In the genomic region with DNA sequence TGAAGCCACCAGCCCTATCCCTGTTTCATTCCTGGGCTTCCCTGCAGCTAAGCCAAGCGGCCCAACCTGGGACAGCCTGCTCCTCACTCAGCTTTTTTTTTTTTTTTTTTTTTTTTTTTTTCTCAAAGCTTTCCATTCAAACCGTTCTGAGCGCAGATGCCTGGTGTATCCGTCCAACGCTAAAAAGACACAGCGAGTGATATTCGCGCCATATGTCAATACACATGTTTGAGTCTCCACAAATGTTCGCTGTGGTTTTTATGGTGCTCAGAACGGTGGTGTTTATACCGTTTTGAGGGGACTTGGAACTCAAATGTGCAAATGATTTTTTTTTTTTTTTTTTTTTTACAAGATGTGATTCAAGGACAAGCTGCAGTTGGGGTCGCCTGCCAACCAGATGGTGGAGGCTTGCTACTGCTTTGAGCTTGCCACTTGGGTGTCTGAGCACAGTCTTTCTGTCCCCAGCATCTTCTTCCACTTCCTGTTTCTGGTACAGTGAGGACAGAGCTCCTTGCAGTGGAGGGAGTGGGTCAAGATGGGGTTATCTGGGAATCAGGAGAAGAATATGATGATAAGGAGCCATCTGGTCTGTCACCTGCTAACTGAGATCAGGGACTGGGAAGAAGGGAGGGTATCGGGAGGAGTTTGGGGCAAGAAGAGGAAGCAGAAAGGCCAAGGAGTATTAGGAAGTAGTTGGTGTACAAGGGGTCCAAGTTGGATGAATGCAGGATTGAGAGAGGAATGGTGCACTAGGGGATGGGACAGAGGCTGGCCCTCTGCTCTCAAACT, we compare ENCODE assay signal across 12 mouse cellular contexts. TPM values are rescaled to one million over a fixed set of nuclear protein-coding genes. Genes with fewer than 3 reads are reported as not detected.
DNase-seq lines count a peak whose midpoint lies in the region; TF ChIP-seq lines count a peak whose summit lies in the region.
"Had no signal": no experiment of that assay in that cellular context is flagged by ENCODE, and none has a peak within 500 bp of the region (broad histone marks: within the 10 kb centered on the region; RNA-seq: fewer than 3 reads in every experiment).

No protein-coding gene starts in this region.

- TF ChIP-seq CTCF in thymus, adult 2 months (IDR thresholded peaks at IDR 0.05; ENCODE audit: borderline replicate concordance, control insufficient read depth, extremely low read depth, insufficient read depth, low read length, poor library complexity), result no peak
- TF ChIP-seq CTCF in lung, adult 2 months (IDR thresholded peaks at IDR 0.05; ENCODE audit: insufficient read depth, low read length), result no peak

- 36% methylated on average over 13 of the region's 13 CpGs for WGBS in thymus, adult 2 months
- WGBS in lung, adult 2 months, result 83% methylated on average over 13 of the region's 13 CpGs

- no peak for TF ChIP-seq POLR2A in thymus, adult 2 months (IDR thresholded peaks at IDR 0.05; ENCODE audit: control insufficient read depth, extremely low read depth, insufficient read depth, low read length, poor library complexity)
- TF ChIP-seq POLR2A in lung, adult 2 months (IDR thresholded peaks at IDR 0.05; ENCODE audit: borderline replicate concordance, extremely low read depth, low read depth, low read length), result no peak

- no peaks in the 10 kb centered on the region for H3K36me3 ChIP-seq in thymus, adult 2 months (ENCODE audit: control insufficient read depth, insufficient read depth, low read length)
- H3K36me3 ChIP-seq: embryonic facial prominence, embryonic 12.5 days had no signal

- peak; percentile 27 for DNase-seq in thymus, adult 2 months
- no peak for DNase-seq in thymus, adult 18-20 months
- peak; percentile 20 to 42 for DNase-seq in frontal cortex, postnatal 14 days (ENCODE audit: low spot score in 2 of 2)
- peak; percentile 30 to 43 for DNase-seq in left cerebral cortex, postnatal 36 days (ENCODE audit: low spot score in 2 of 2)
- DNase-seq in thymus, postnatal 4 days, result peak; percentile 33
- DNase-seq in ovary, postnatal 10 days (ENCODE audit: low spot score), result no peak
- DNase-seq in lung, adult 2 months, result no peak
- DNase-seq in Muller cell, postnatal 12 days (ENCODE audit: inconsistent ontology term), result no peak

- H3K27ac ChIP-seq in thymus, adult 2 months (ENCODE audit: control insufficient read depth, insufficient read depth, low read length), result peak overlapping the region; percentile 71
- H3K27ac ChIP-seq: embryonic facial prominence, embryonic 12.5 days; hindbrain, embryonic 14.5 days; kidney, postnatal 0 days; macrophage had no signal

- H3K4me1 ChIP-seq in thymus, adult 2 months (replicated peaks; ENCODE audit: control insufficient read depth, insufficient read depth, low read length), result peaks cover 33% of the 10 kb centered on the region
- H3K4me1 ChIP-seq in lung, adult 2 months (ENCODE audit: control insufficient read depth, insufficient read depth, low read length), result peaks cover 2% of the 10 kb centered on the region; the same call in 1 of the 2 replicates
- H3K4me1 ChIP-seq: embryonic facial prominence, embryonic 12.5 days had no signal

- H3K27me3 ChIP-seq in thymus, adult 2 months (ENCODE audit: control insufficient read depth, insufficient read depth, low read length), result no peaks in the 10 kb centered on the region

- intact Hi-C loops in left cerebral cortex, postnatal 36 days (cut with DNase I), result no loop called here

- H3K4me3 ChIP-seq in thymus, adult 2 months (ENCODE audit: control insufficient read depth, insufficient read depth, low read length), result no peak overlapping the region
- no peak overlapping the region for H3K4me3 ChIP-seq in lung, adult 2 months (replicated peaks; ENCODE audit: extremely low read depth, low read depth, low read length)
- H3K4me3 ChIP-seq: embryonic facial prominence, embryonic 12.5 days had no signal

RNA-seq across cellular contexts. Expression of gene Cux1, which starts 36.1 kb away (rescaled TPM):
- 164 and 205 TPM in 2 replicates for polyA plus RNA-seq in thymus, adult 2 months (2012; rRNA removed)
- 100 to 1,000 TPM; 107 to 119 TPM for total RNA-seq in left cerebral cortex, postnatal 36 days (2021)
- 45.9 and 46.6 TPM in 2 replicates for polyA plus RNA-seq in lung, adult 2 months (2012; rRNA removed)

Comparison
In these comparisons a context has a peak if more than half of its experiments do, and no peak if none do; other contexts are left out.
1. DNase-seq: peak in thymus, adult 2 months (single experiment), frontal cortex, postnatal 14 days (2 of 2), left cerebral cortex, postnatal 36 days (2 of 2) and thymus, postnatal 4 days (single experiment); none in thymus, adult 18-20 months (0 of 2), ovary, postnatal 10 days (single experiment), lung, adult 2 months (single experiment) and Muller cell, postnatal 12 days (single experiment).